Mouse (Mus musculus) liver, embryonic 18 days (tissue): ENCODE data around the gene Tm4sf5. TPM values are rescaled to one million over a fixed set of nuclear protein-coding genes. Genes with fewer than 3 reads are reported as not detected.

Source experiments
- polyA plus RNA-seq: library from polyadenylated mRNA; depleted of rRNA; stranded (reverse); fragments of >200 nt; gene quantifications from 2 replicates; pipeline ENCODE4 v1.2.3, GENCODE M21; 2012; rRNA removed

Tm4sf5 gene
- 0.95 and 1.3 TPM in 2 replicates for polyA plus RNA-seq

GRCm38 (mm10) chr11:70504970-70505369 lies at the start of gene Tm4sf5:
TSS of gene Tm4sf5 (plus strand) at chr11:70505244.

GRCm38 (mm10) chr11:70458688-70459600 lies 46.1 kb upstream of the Tm4sf5 start, which contains the start of gene Zmynd15:
TSS of gene Zmynd15 (plus strand) at chr11:70459433.

DNA sequence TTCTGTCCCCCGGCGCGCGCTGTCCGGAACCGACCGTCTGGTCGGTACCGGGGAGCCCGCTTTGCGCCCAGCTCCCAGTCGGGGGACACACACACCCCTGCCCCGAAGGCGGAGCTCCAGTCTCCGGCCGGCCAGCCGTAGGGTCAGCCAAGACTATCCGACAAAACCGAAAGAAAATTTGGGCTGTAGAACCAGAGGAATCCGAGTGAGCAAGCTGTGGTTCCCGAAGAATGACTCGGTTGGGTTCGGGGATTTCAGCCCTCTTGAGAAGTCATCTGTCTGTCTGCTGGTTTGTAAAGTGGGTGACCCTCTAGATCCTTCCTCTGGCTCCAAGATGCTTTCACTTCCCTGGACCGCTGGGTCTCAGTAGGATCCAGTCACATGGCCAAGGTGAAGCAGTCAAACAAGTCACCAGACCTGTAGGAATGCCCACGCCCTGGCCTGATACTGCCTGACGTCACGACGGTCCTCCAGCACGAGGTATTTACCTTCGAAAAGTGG lies 45.4 kb upstream of the Tm4sf5 start, which contains the start of gene Cxcl16:
Gene Cxcl16 (minus strand): TSS at position 384 of the 501 bp plus-strand sequence.

GRCm38 (mm10) chr11:70514288-70514687 lies 9.2 kb downstream of the Tm4sf5 start, which contains the start of gene Vmo1:
TSS of gene Vmo1 (minus strand) at chr11:70514616.

DNA sequence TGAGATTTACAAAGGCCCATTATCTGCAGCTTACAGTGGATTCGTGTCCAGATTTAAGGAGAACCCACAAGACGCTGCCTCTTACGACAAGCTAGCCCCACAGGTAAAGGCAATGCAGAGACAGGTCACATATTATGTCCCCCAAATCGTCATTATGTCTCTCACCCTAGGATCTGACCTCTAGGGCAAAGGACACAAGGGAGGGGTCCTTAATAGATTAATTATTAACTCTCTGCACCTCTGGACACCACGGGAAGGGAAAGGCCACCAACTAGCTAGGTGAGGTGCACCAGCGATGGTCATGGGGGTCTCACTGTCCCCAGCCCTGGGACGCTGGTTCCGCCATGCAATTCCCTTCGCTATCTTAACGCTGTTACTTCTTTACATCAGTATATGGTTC lies 13.9 kb downstream of the Tm4sf5 start, which contains the start of gene Gltpd2:
Gene Gltpd2 (plus strand): TSS at position 274 of the 400 bp plus-strand sequence.

DNA sequence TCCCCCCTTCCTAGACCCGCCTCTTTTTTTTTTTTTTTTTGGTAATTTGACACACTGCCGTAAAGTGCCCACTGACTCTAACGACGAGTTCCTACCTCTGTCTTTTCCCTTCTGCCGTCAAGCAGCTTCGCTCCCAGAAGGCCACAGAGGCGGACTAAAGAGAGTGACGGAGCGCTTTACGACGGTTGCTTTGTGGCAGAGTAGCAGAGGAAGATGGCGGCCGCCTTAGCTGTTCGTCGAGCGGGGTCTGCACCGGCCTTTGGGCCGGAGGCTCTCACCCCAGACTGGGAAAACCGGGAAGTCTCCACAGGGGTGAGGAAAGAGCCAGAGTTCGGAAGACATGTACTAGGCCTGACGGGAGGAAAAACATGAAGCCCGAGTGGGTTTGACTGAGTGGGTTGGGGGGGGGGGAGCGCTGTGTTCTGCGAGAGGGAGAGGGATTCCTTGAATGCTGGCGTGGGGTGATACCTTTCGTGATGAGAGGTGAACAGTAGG lies 20.2 kb downstream of the Tm4sf5 start, which contains the start of gene Psmb6:
Gene Psmb6 (plus strand): TSS at position 184 of the 495 bp plus-strand sequence.

GRCm38 (mm10) chr11:70532839-70533238 lies 27.8 kb downstream of the Tm4sf5 start, which contains the start of gene Gm40193:
TSS of gene Gm40193 (minus strand) at chr11:70532939.

GRCm38 (mm10) chr11:70539877-70540587 lies 35.0 kb downstream of the Tm4sf5 start, which contains the start of gene Pld2:
TSS of gene Pld2 (plus strand) at chr11:70540064.

Other genes starting within 250 kb of the Tm4sf5 start
- gene Alox12, start 249.9 kb upstream of the Tm4sf5 start, polyA plus RNA-seq, result 9.4 and 10.6 TPM in 2 replicates
- gene Alox12e, start 182.6 kb upstream of the Tm4sf5 start, polyA plus RNA-seq, result 0.07 and 0.15 TPM in 2 replicates
- gene Alox15, start 153.2 kb upstream of the Tm4sf5 start, polyA plus RNA-seq, result 2.7 and 4.3 TPM in 2 replicates
- gene Pelp1, start 95.2 kb upstream of the Tm4sf5 start, polyA plus RNA-seq, result 6.3 and 7.7 TPM in 2 replicates
- gene Arrb2, start 72.6 kb upstream of the Tm4sf5 start, polyA plus RNA-seq, result 38.7 and 50.6 TPM in 2 replicates
- gene Med11, start 53.3 kb upstream of the Tm4sf5 start, polyA plus RNA-seq, result 13.6 and 15.2 TPM in 2 replicates
- gene Zmynd15, start 45.8 kb upstream of the Tm4sf5 start, polyA plus RNA-seq, result 0.85 and 0.97 TPM in 2 replicates
- gene Cxcl16, start 45.3 kb upstream of the Tm4sf5 start, polyA plus RNA-seq, result 6.0 and 7.3 TPM in 2 replicates
- gene Vmo1, start 9.4 kb downstream of the Tm4sf5 start, polyA plus RNA-seq, result 0.49 and 0.77 TPM in 2 replicates
- gene Gltpd2, start 14.0 kb downstream of the Tm4sf5 start, polyA plus RNA-seq, result 20.0 TPM in 2 replicates
- 144 and 153 TPM in 2 replicates for gene Psmb6, start 20.1 kb downstream of the Tm4sf5 start, polyA plus RNA-seq
- not detected in 2 replicates for gene Gm40193, start 27.7 kb downstream of the Tm4sf5 start, polyA plus RNA-seq
- 4.7 and 5.0 TPM in 2 replicates for gene Pld2, start 34.8 kb downstream of the Tm4sf5 start, polyA plus RNA-seq
- gene Mink1, start 57.6 kb downstream of the Tm4sf5 start, polyA plus RNA-seq, result 16.6 and 23.7 TPM in 2 replicates
- not detected in 2 replicates for gene 4930544D05Rik, start 110.6 kb downstream of the Tm4sf5 start, polyA plus RNA-seq
- 0.08 and 0.17 TPM in 2 replicates for gene Chrne, start 114.0 kb downstream of the Tm4sf5 start, polyA plus RNA-seq
- 2.2 and 2.8 TPM in 2 replicates for gene Gp1ba, start 133.9 kb downstream of the Tm4sf5 start, polyA plus RNA-seq
- gene Rnf167, start 142.0 kb downstream of the Tm4sf5 start, polyA plus RNA-seq, result 50.1 and 53.4 TPM in 2 replicates
- 72.3 and 79.7 TPM in 2 replicates for gene Slc25a11, start 142.2 kb downstream of the Tm4sf5 start, polyA plus RNA-seq
- 372 and 387 TPM in 2 replicates for gene Pfn1, start 149.4 kb downstream of the Tm4sf5 start, polyA plus RNA-seq
- gene Eno3, start 152.0 kb downstream of the Tm4sf5 start, polyA plus RNA-seq, result 4.5 and 4.8 TPM in 2 replicates
- 41.6 and 44.2 TPM in 2 replicates for gene Spag7, start 164.2 kb downstream of the Tm4sf5 start, polyA plus RNA-seq
- 3.3 and 4.2 TPM in 2 replicates for gene Camta2, start 182.9 kb downstream of the Tm4sf5 start, polyA plus RNA-seq
- gene Inca1, start 194.9 kb downstream of the Tm4sf5 start, polyA plus RNA-seq, result 2.8 and 2.9 TPM in 2 replicates
- gene Kif1c, start 195.3 kb downstream of the Tm4sf5 start, polyA plus RNA-seq, result 13.2 and 15.3 TPM in 2 replicates